ENCODE assay signal across 20 mouse cellular contexts in genomic region chr8:42396886-42397285, GRCm38 (mm10).
DNase-seq lines count a peak whose midpoint lies in the region; ATAC-seq and TF ChIP-seq lines count a peak whose summit lies in the region.
"Had no signal": no experiment of that assay in that cellular context is flagged by ENCODE, and none has a peak within 500 bp of the region (broad histone marks: within the 10 kb centered on the region; RNA-seq: fewer than 3 reads in every experiment).

No protein-coding gene starts in this region.

- 78% methylated on average over 3 of the region's 3 CpGs for WGBS in intestine, embryonic 16.5 days

- no peaks in the 10 kb centered on the region for H3K4me1 ChIP-seq in G1E (ENCODE audit: insufficient read depth, low read depth, low read length)
- peaks cover 2 to 6% of the 10 kb centered on the region in 2 experiments; a peak in 2 of 4 replicates for H3K4me1 ChIP-seq in MEL (ENCODE audit: control insufficient read depth in 1 of 2, insufficient read depth in 2 of 2, low read length in 2 of 2)
- no peaks in the 10 kb centered on the region for H3K4me1 ChIP-seq in intestine, embryonic 16.5 days (ENCODE audit: control insufficient read depth, insufficient read depth, low read length)

- H3K36me3 ChIP-seq in G1E (replicated peaks) (no peaks in the 10 kb centered on the region), MEL (ENCODE audit: control insufficient read depth in 1 of 2, insufficient read depth in 2 of 2, low read length in 2 of 2) (peaks cover 0 to 4% of the 10 kb centered on the region in 2 experiments; a peak in 2 of 4 replicates)
- H3K36me3 ChIP-seq in intestine, embryonic 16.5 days (ENCODE audit: control insufficient read depth, insufficient read depth, low read length): no peaks in the 10 kb centered on the region

- H3K79me2 ChIP-seq in MEL (ENCODE audit: control insufficient read depth, insufficient read depth, low read length, poor library complexity): no peaks in the 10 kb centered on the region

- H3K4me3 ChIP-seq in G1E (ENCODE audit: low read depth, low read length): no peak overlapping the region
- H3K4me3 ChIP-seq in MEL (ENCODE audit: control insufficient read depth in 1 of 2, insufficient read depth in 1 of 2, low read depth in 2 of 2, low read length in 2 of 2): peak overlapping the region in 1 of 2 experiments; percentile 19; a peak in 2 of 4 replicates
- H3K4me3 ChIP-seq in intestine, embryonic 16.5 days (ENCODE audit: low read length): no peak overlapping the region

- no peak overlapping the region for H3K4me2 ChIP-seq in intestine, embryonic 16.5 days (ENCODE audit: low read depth, low read length)

- ATAC-seq in G1E (ENCODE audit: extremely low read depth, insufficient number of reproducible peaks, low FRiP score, poor library complexity, severe bottlenecking): peak; percentile 8; the same call in 1 of the 2 replicates
- ATAC-seq in intestine, embryonic 16.5 days: no peak
- ATAC-seq: activated CD4-positive, CD25-positive, alpha-beta regulatory T cell, adult 4 months; CD4-positive, CD25-positive, alpha-beta regulatory T cell, adult 4 months; Patski had no signal

- no peak overlapping the region for H3K9ac ChIP-seq in MEL (ENCODE audit: control insufficient read depth, low read depth, low read length, poor library complexity, severe bottlenecking)
- H3K9ac ChIP-seq in intestine, embryonic 16.5 days (ENCODE audit: low read depth, low read length): no peak overlapping the region

- H3K27ac ChIP-seq in MEL (ENCODE audit: control insufficient read depth, low read depth, low read length): peak overlapping the region; percentile 56
- no peak overlapping the region for H3K27ac ChIP-seq in intestine, embryonic 16.5 days (ENCODE audit: low read length)

- peak; percentile 82 to 94 for TF ChIP-seq EP300 in MEL (IDR thresholded peaks at IDR 0.05; ENCODE audit: low read depth in 1 of 2, low read length in 2 of 2)

- TF ChIP-seq RAD21 in MEL (IDR thresholded peaks at IDR 0.05; ENCODE audit: low read depth, low read length): no peak

- no peak for TF ChIP-seq POLR2A in MEL (IDR thresholded peaks at IDR 0.05; ENCODE audit: control insufficient read depth in 1 of 2, insufficient read depth in 1 of 2, low read depth in 1 of 2, low read length in 2 of 2, poor library complexity in 1 of 2)

- TF ChIP-seq CTCF in G1E (IDR thresholded peaks at IDR 0.05; ENCODE audit: low read depth, low read length) (no peak), MEL (IDR thresholded peaks at IDR 0.05 in 2 of 3, conservative IDR thresholded peaks at IDR 0.05 in 1 of 3; ENCODE audit: control insufficient read depth in 1 of 3, insufficient read depth in 1 of 3, low read depth in 2 of 3, low read length in 3 of 3, poor library complexity in 1 of 3, severe bottlenecking in 1 of 3) (no peak)

- DNase-seq in G1E (ENCODE audit: low spot score) (no peak), MEL (ENCODE audit: low read depth, low spot score) (peak; percentile 56)
- DNase-seq in heart, postnatal 36 days: no peak
- DNase-seq: adrenal gland, adult 2 months; adrenal gland, adult 8-10 months; adrenal gland, postnatal 10 days; adrenal gland, postnatal 14 days; adrenal gland, postnatal 25 days; adrenal gland, postnatal 36 days; B cell, adult 2 months; cerebellum, adult 11 months; cerebellum, adult 11-12 months; cerebellum, adult 18-20 months; cerebellum, adult 2 months; cerebellum, adult 8-10 months had no signal

- intact Hi-C loops in heart, postnatal 36 days (cut with DNase I): no loop called here

- H3K27me3 ChIP-seq in G1E (ENCODE audit: insufficient read depth, low read length): no peaks in the 10 kb centered on the region
- H3K27me3 ChIP-seq in MEL (ENCODE audit: control insufficient read depth in 1 of 2, insufficient read depth in 2 of 2, low read length in 2 of 2): no peaks in the 10 kb centered on the region
- no peaks in the 10 kb centered on the region for H3K27me3 ChIP-seq in intestine, embryonic 16.5 days (replicated peaks; ENCODE audit: control insufficient read depth, insufficient read depth, low read length)
- H3K27me3 ChIP-seq: CH12.LX, Patski had no signal

- H3K9me3 ChIP-seq in G1E (replicated peaks) (no peaks in the 10 kb centered on the region), MEL (replicated peaks; ENCODE audit: insufficient read depth, low read length) (no peaks in the 10 kb centered on the region)
- H3K9me3 ChIP-seq in intestine, embryonic 16.5 days (ENCODE audit: control insufficient read depth, low read length): no peaks in the 10 kb centered on the region

TF ChIP-seq in MEL, 35 proteins besides CTCF, POLR2A, EP300 and RAD21:
- no peak for TF ChIP-seq KAT2A (conservative IDR thresholded peaks at IDR 0.05; ENCODE audit: low read depth, low read length)
- TF ChIP-seq MXI1 (IDR thresholded peaks at IDR 0.05; ENCODE audit: low read depth, low read length): no peak
- TF ChIP-seq UBTF (IDR thresholded peaks at IDR 0.05; ENCODE audit: borderline replicate concordance, insufficient read depth, low read depth, low read length): no peak
- TF ChIP-seq TCF12 (IDR thresholded peaks at IDR 0.05; ENCODE audit: low read depth, low read length): peak; percentile 88
- TF ChIP-seq RCOR1 (IDR thresholded peaks at IDR 0.05; ENCODE audit: low read depth, low read length): peak; percentile 67; the same call in 1 of the 2 replicates
- TF ChIP-seq ELF1 (IDR thresholded peaks at IDR 0.05; ENCODE audit: low read depth, low read length): peak; percentile 11; the same call in 1 of the 2 replicates
- no peak for TF ChIP-seq JUND (IDR thresholded peaks at IDR 0.05; ENCODE audit: low read depth, low read length)
- TF ChIP-seq USF1 (IDR thresholded peaks at IDR 0.05; ENCODE audit: low read depth, low read length): no peak
- TF ChIP-seq SMC3 (IDR thresholded peaks at IDR 0.05; ENCODE audit: low read depth, low read length): no peak
- no peak for TF ChIP-seq NRF1 (IDR thresholded peaks at IDR 0.05; ENCODE audit: insufficient read depth, low read depth, low read length, poor library complexity, severe bottlenecking)
- no peak for TF ChIP-seq GABPA (IDR thresholded peaks at IDR 0.05; ENCODE audit: low read depth, low read length)
- no peak for TF ChIP-seq ZNF384 (IDR thresholded peaks at IDR 0.05; ENCODE audit: low read depth, low read length)
- peak; percentile 68 for TF ChIP-seq MYB (IDR thresholded peaks at IDR 0.05; ENCODE audit: low read depth, low read length)
- no peak for TF ChIP-seq NELFE (IDR thresholded peaks at IDR 0.05; ENCODE audit: low read depth, low read length)
- TF ChIP-seq ZC3H11A (IDR thresholded peaks at IDR 0.05; ENCODE audit: low read depth, low read length): no peak
- no peak for TF ChIP-seq MAFK (IDR thresholded peaks at IDR 0.05; ENCODE audit: borderline replicate concordance, low read depth, low read length)
- TF ChIP-seq CHD2 (IDR thresholded peaks at IDR 0.05; ENCODE audit: low read length): no peak
- TF ChIP-seq POLR2AphosphoS2 (IDR thresholded peaks at IDR 0.05; ENCODE audit: low read length): no peak
- TF ChIP-seq MEF2A (IDR thresholded peaks at IDR 0.05; ENCODE audit: extremely low read depth, insufficient replicate concordance, low read depth, low read length, poor library complexity, severe bottlenecking): no peak
- TF ChIP-seq BHLHE40 (IDR thresholded peaks at IDR 0.05; ENCODE audit: borderline replicate concordance, low read depth, low read length): no peak
- TF ChIP-seq HCFC1 (IDR thresholded peaks at IDR 0.05; ENCODE audit: low read depth, low read length): no peak
- TF ChIP-seq POLR2AphosphoS5 (IDR thresholded peaks at IDR 0.05; ENCODE audit: borderline replicate concordance, low read depth, low read length): no peak
- peak; percentile 20; the same call in 1 of the 2 replicates for TF ChIP-seq TAL1 (IDR thresholded peaks at IDR 0.05; ENCODE audit: low read length)
- no peak for TF ChIP-seq MAZ (IDR thresholded peaks at IDR 0.05; ENCODE audit: low read depth, low read length)
- no peak for TF ChIP-seq E2F4 (IDR thresholded peaks at IDR 0.05; ENCODE audit: borderline replicate concordance, low read depth, low read length)
- peak; percentile 70 for TF ChIP-seq ETS1 (IDR thresholded peaks at IDR 0.05; ENCODE audit: low read depth, low read length)
- TF ChIP-seq CHD1 (IDR thresholded peaks at IDR 0.05; ENCODE audit: low read depth, low read length): no peak
- peak; percentile 56; the same call in 1 of the 2 replicates for TF ChIP-seq SIN3A (IDR thresholded peaks at IDR 0.05; ENCODE audit: low read length)
- no peak for TF ChIP-seq MAX (IDR thresholded peaks at IDR 0.05; ENCODE audit: low read length)
- TF ChIP-seq ZMIZ1 (IDR thresholded peaks at IDR 0.05; ENCODE audit: low read depth, low read length): no peak
- 0 out of 2 replicates have a peak, but pooled peaks have one; percentile 9 for TF ChIP-seq TBP (IDR thresholded peaks at IDR 0.05; ENCODE audit: low read depth, low read length)
- no peak for TF ChIP-seq USF2 (IDR thresholded peaks at IDR 0.05; ENCODE audit: borderline replicate concordance in 1 of 2, insufficient read depth in 1 of 2, low read depth in 1 of 2, low read length in 2 of 2)
- no peak for TF ChIP-seq ZKSCAN1 (IDR thresholded peaks at IDR 0.05; ENCODE audit: low read depth, low read length)
- no peak for TF ChIP-seq MYC (IDR thresholded peaks at IDR 0.05; ENCODE audit: low read depth, low read length)
- TF ChIP-seq GATA1 (IDR thresholded peaks at IDR 0.05; ENCODE audit: low read depth, low read length): peak; percentile 77
